Mouse (Mus musculus): Measurements from ENCODE around the gene Zdhhc19. TPM values are rescaled to one million over a fixed set of nuclear protein-coding genes. Genes with fewer than 3 reads are reported as not detected.

The Zdhhc19 gene
- total and polyA plus RNA-seq, 3 experiments, result not detected

DNA sequence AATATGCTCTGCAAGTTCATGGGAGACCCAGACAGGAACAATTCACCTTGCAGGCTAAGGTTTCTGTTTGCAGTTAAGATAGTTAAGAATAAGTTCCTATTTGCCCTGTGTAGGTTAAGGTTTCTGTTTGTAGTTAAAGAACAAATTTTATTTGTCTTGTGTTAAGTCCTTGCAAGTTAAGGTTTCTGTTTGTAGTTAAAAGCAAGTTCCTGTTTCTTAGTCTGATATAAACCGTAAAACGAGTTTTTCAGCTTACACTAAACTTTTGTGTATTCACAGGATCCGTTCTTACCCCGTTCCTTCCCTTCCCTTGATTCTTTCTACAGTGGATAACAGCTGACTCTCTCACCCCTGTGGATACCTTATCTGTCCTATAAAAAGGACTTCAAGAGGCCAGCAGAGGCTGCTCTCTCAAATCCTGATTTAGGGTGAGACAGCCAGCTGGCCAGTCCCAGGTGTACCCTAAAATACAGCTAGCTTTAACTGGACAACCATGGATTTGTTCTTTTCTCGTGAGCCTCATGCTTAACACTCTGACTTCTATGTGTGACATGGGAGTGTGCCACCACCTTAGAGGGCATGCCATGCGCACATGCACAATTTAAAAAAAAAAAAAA lies 26.6 kb downstream of the Zdhhc19 start:
- intact Hi-C loops (cut with DNase I), result loop anchor here (5.0 kb wide), 1 partner anchor 85 kb away; the partner anchor contains the start of gene Tfrc
- H3K79me2 ChIP-seq (replicated peaks; ENCODE audit: control insufficient read depth, insufficient read depth, low read length), result no peaks in the 10 kb centered on the region
- peaks cover 6% of the 10 kb centered on the region; the same call in 1 of the 2 replicates for H3K4me1 ChIP-seq (ENCODE audit: control insufficient read depth, insufficient read depth, low read length)
- TF ChIP-seq EP300 (IDR thresholded peaks at IDR 0.05; ENCODE audit: insufficient read depth, low read depth, low read length) (no peak), POLR2A (IDR thresholded peaks at IDR 0.05; ENCODE audit: insufficient read depth, low read depth, low read length) (no peak), CTCF (IDR thresholded peaks at IDR 0.05) (peak; percentile 24)
- H3K27me3 ChIP-seq (ENCODE audit: control insufficient read depth, insufficient read depth, low read length), result no peaks in the 10 kb centered on the region
- H3K27ac ChIP-seq, result peak overlapping the region; percentile 81
- WGBS, result 47% methylated on average over 6 of the region's 6 CpGs
- no peak overlapping the region for H3K4me3 ChIP-seq
- DNase-seq, result no peak
- H3K36me3 ChIP-seq (ENCODE audit: control insufficient read depth, insufficient read depth, low read length), result no peaks in the 10 kb centered on the region
- no peak overlapping the region for H3K9ac ChIP-seq (ENCODE audit: low read depth, low read length)

DNA sequence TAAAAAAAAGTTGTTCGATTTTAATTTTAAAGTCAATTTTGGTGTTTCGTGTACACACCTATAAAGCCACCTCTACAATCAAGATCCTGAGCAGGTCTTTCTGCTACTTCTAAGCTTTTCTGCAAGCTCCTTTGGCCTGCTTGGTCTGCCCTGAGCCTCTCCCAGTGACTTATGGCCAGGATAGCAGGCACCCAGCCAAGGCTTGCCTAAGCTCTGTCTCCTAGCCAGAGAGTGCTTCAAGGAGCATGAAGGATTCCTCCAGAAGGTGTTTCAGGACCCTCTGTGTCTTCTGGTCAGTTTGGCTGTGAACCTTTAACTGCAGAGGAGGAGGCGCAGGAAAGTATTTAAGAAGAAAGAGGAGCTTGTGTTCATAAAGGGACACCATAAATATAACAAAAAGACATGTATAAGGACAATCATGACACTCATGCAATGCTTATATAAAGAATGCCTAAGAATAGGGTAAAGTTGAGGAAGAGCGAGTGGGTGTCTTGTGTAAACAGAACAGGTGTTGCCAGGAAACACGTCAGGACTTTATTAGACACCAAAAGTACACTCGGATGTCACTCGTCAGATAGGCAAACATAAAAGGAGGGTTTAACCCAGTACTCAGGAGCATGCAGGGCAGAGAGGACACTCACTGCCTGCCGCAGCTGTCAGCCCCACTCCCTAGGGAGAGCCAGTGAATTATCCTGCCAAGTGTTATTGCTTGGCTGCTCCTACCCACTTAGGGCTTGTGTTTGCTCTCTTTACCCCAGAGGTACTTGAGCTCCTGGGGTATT lies 27.6 kb downstream of the Zdhhc19 start:
- H3K36me3 ChIP-seq (ENCODE audit: control insufficient read depth, insufficient read depth, low read length), result no peaks in the 10 kb centered on the region
- DNase-seq, result peak; percentile 61 to 72
- TF ChIP-seq EP300 (IDR thresholded peaks at IDR 0.05; ENCODE audit: insufficient read depth, low read depth, low read length) (peak; percentile 70; the same call in 1 of the 2 replicates), CTCF (IDR thresholded peaks at IDR 0.05) (no peak), POLR2A (IDR thresholded peaks at IDR 0.05; ENCODE audit: insufficient read depth, low read depth, low read length) (no peak)
- no peak overlapping the region; the same call in 1 of the 2 replicates for H3K9ac ChIP-seq (ENCODE audit: low read depth, low read length)
- H3K4me1 ChIP-seq (ENCODE audit: control insufficient read depth, insufficient read depth, low read length), result peaks cover 6% of the 10 kb centered on the region; the same call in 1 of the 2 replicates
- H3K27me3 ChIP-seq (ENCODE audit: control insufficient read depth, insufficient read depth, low read length), result no peaks in the 10 kb centered on the region
- 54% methylated on average over 8 of the region's 8 CpGs for WGBS
- no peak overlapping the region for H3K4me3 ChIP-seq
- H3K79me2 ChIP-seq (replicated peaks; ENCODE audit: control insufficient read depth, insufficient read depth, low read length), result no peaks in the 10 kb centered on the region
- intact Hi-C loops (cut with DNase I), result loop anchor here (5.0 kb wide), 1 partner anchor 84 kb away; the partner anchor contains the start of gene Tfrc
- peak overlapping the region; percentile 81 for H3K27ac ChIP-seq

- peak overlapping the region; percentile 81 for H3K27ac ChIP-seq
- no peaks in the 10 kb centered on the region for H3K36me3 ChIP-seq (ENCODE audit: control insufficient read depth, insufficient read depth, low read length)
- no peak for TF ChIP-seq EP300 (IDR thresholded peaks at IDR 0.05; ENCODE audit: insufficient read depth, low read depth, low read length)
- no peak for TF ChIP-seq CTCF (IDR thresholded peaks at IDR 0.05)
- TF ChIP-seq POLR2A (IDR thresholded peaks at IDR 0.05; ENCODE audit: insufficient read depth, low read depth, low read length), result no peak
- peaks cover 6% of the 10 kb centered on the region; the same call in 1 of the 2 replicates for H3K4me1 ChIP-seq (ENCODE audit: control insufficient read depth, insufficient read depth, low read length)
- whole genome bisulfite sequencing, result 42% methylated on average over 5 of the region's 5 CpGs
- no peaks in the 10 kb centered on the region for H3K79me2 ChIP-seq (replicated peaks; ENCODE audit: control insufficient read depth, insufficient read depth, low read length)
- no peaks in the 10 kb centered on the region for H3K27me3 ChIP-seq (ENCODE audit: control insufficient read depth, insufficient read depth, low read length)
- DNase-seq, result no peak
- no peak overlapping the region; the same call in 1 of the 2 replicates for H3K9ac ChIP-seq (ENCODE audit: low read depth, low read length)
- intact Hi-C loops (cut with DNase I), result loop anchor here (5.0 kb wide), 1 partner anchor 83 kb away; the partner anchor contains the start of gene Tfrc
- no peak overlapping the region for H3K4me3 ChIP-seq
Observed at GRCm38 (mm10) chr16:32524244-32524615, 28.2 kb downstream of the Zdhhc19 start.

- Histone ChIP-seq H3K27ac (peak overlapping the region; percentile 38), H3K4me3 (no peak overlapping the region), H3K79me2 (replicated peaks; ENCODE audit: control insufficient read depth, insufficient read depth, low read length) (no peaks in the 10 kb centered on the region), H3K36me3 (ENCODE audit: control insufficient read depth, insufficient read depth, low read length) (no peaks in the 10 kb centered on the region), H3K4me1 (ENCODE audit: control insufficient read depth, insufficient read depth, low read length) (peaks cover 6% of the 10 kb centered on the region; the same call in 1 of the 2 replicates), H3K9ac (ENCODE audit: low read depth, low read length) (no peak overlapping the region), H3K27me3 (ENCODE audit: control insufficient read depth, insufficient read depth, low read length) (no peaks in the 10 kb centered on the region)
- intact Hi-C loops (cut with DNase I), result no loop called here
- WGBS, result 24% methylated on average over 7 of the region's 7 CpGs
- TF ChIP-seq CTCF (IDR thresholded peaks at IDR 0.05) (no peak), EP300 (IDR thresholded peaks at IDR 0.05; ENCODE audit: insufficient read depth, low read depth, low read length) (peak; percentile 65; the same call in 1 of the 2 replicates)
- DNase-seq, result peak; percentile 33 to 66
Observed at GRCm38 (mm10) chr16:32526906-32527305, 30.8 kb downstream of the Zdhhc19 start.

GRCm38 (mm10) chr16:32532878-32533826 lies 37.1 kb downstream of the Zdhhc19 start:
- Histone ChIP-seq H3K27ac (no peak overlapping the region), H3K36me3 (ENCODE audit: control insufficient read depth, insufficient read depth, low read length) (no peaks in the 10 kb centered on the region), H3K4me3 (no peak overlapping the region), H3K4me1 (ENCODE audit: control insufficient read depth, insufficient read depth, low read length) (no peaks in the 10 kb centered on the region), H3K9ac (ENCODE audit: low read depth, low read length) (no peak overlapping the region), H3K79me2 (replicated peaks; ENCODE audit: control insufficient read depth, insufficient read depth, low read length) (no peaks in the 10 kb centered on the region), H3K27me3 (ENCODE audit: control insufficient read depth, insufficient read depth, low read length) (no peaks in the 10 kb centered on the region)
- 79% methylated on average over 18 of the region's 18 CpGs for WGBS
- intact Hi-C loops (cut with DNase I), result no loop called here
- DNase-seq, result no peak
- no peak for TF ChIP-seq EP300 (IDR thresholded peaks at IDR 0.05; ENCODE audit: insufficient read depth, low read depth, low read length)
- TF ChIP-seq CTCF (IDR thresholded peaks at IDR 0.05), result no peak
- TF ChIP-seq POLR2A (IDR thresholded peaks at IDR 0.05; ENCODE audit: insufficient read depth, low read depth, low read length), result no peak
